8 mouse cellular contexts compared by ENCODE assay signal in the genomic region with DNA sequence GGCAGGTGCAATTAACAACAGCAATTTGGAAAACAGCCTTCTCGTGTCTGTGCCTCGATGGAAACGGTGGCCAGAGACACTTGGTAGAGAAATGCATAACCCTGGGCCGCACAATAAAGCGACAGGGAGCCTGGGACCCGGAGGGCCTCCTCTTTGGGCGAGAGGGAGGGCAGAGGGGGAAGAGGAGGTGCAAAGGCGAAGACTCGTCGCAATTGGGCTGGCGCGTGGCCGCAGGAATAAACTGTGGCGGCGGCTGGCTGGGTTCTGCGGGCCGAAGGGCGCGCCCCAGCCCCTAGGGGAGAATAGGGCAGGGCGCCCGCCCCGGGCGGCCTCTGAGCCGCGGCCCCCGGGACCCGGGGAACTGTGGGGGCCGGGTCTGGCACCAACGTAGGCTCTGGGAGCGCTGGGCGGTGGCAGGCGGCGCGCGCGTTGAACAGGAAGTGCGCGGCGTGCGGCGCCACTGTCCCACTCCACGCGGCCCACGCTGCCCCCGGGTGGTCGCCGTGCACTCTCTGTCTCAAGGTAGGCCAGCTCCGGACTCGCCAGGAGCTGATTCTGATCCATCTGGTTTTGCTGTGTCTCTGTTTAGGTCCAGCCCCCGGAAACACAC. TPM values are rescaled to one million over a fixed set of nuclear protein-coding genes. Genes with fewer than 3 reads are reported as not detected.
DNase-seq lines count a peak whose midpoint lies in the region; ATAC-seq and TF ChIP-seq lines count a peak whose summit lies in the region.

A gene (minus strand): TSS at position 127 of the 610 bp plus-strand sequence.

- H3K9ac ChIP-seq in hindbrain, postnatal 0 days (replicated peaks; ENCODE audit: low read length) = peak within 1 kb of the TSS; percentile 53

- peak within 1 kb of the TSS; percentile 48 for H3K4me3 ChIP-seq in hindbrain, postnatal 0 days (ENCODE audit: low read length)
- H3K4me3 ChIP-seq in megakaryocyte, embryonic 14.5 days (replicated peaks) = peak within 1 kb of the TSS; percentile 91

- peak within 1 kb of the TSS; percentile 98 for H3K4me2 ChIP-seq in hindbrain, postnatal 0 days (ENCODE audit: low read depth, low read length)

- POLR2A ChIA-PET in Patski (lab: Charles Lee) = no interaction called here

- H3K36me3 ChIP-seq in hindbrain, postnatal 0 days (ENCODE audit: insufficient read depth, low read length) = no peaks in the 10 kb centered on the region
- H3K36me3 ChIP-seq in megakaryocyte, embryonic 14.5 days (replicated peaks; ENCODE audit: low read length) = no peaks in the 10 kb centered on the region

- TF ChIP-seq CTCF in Patski (IDR thresholded peaks at IDR 0.05) = no peak
- no peak for TF ChIP-seq CTCF in hindbrain, postnatal 0 days (IDR thresholded peaks at IDR 0.05; ENCODE audit: low read depth)

- no peaks in the 10 kb centered on the region for H3K27me3 ChIP-seq in Patski
- H3K27me3 ChIP-seq in hindbrain, postnatal 0 days (ENCODE audit: insufficient read depth, low read length) = no peaks in the 10 kb centered on the region
- peaks cover 86% of the 10 kb centered on the region for H3K27me3 ChIP-seq in megakaryocyte, embryonic 14.5 days (replicated peaks)

- DNase-seq in Patski (ENCODE audit: low read depth, low spot score) = no peak
- DNase-seq in cerebellum, adult 9-10 months = peak; percentile 52
- peak; percentile 74 for DNase-seq in gastrocnemius, postnatal 14 days
- DNase-seq in hindbrain, postnatal 0 days (ENCODE audit: low spot score) = peak; percentile 39
- DNase-seq in left cerebral cortex, postnatal 14 days (ENCODE audit: low spot score in 2 of 2) = no peak
- DNase-seq in right cerebral cortex, postnatal 4 days = peak; percentile 48
- DNase-seq in urinary bladder, postnatal 4 days (ENCODE audit: low spot score in 2 of 2) = peak; percentile 64 to 73

- H3K4me1 ChIP-seq in hindbrain, postnatal 0 days (ENCODE audit: insufficient read depth, low read length) = no peaks in the 10 kb centered on the region
- H3K4me1 ChIP-seq in megakaryocyte, embryonic 14.5 days = peaks cover 23% of the 10 kb centered on the region

- no peaks in the 10 kb centered on the region for H3K9me3 ChIP-seq in hindbrain, postnatal 0 days (ENCODE audit: low read length)
- peaks cover 6% of the 10 kb centered on the region; the same call in 1 of the 2 replicates for H3K9me3 ChIP-seq in megakaryocyte, embryonic 14.5 days

- H3K27ac ChIP-seq in hindbrain, postnatal 0 days = no peak within 1 kb of the TSS; the same call in 1 of the 2 replicates

- under 1% methylated on average over 38 of the region's 50 CpGs for WGBS in hindbrain, postnatal 0 days

- CTCF ChIA-PET in Patski (lab: Charles Lee) = no interaction called here

- ATAC-seq in Patski = peak; percentile 61
- peak; percentile 43 for ATAC-seq in hindbrain, postnatal 0 days

- in situ Hi-C loops in Patski (cut with MboI; ENCODE audit: low pct_unique_long_range_greater_than_20kb) = no loop called here

- intact Hi-C loops in gastrocnemius, postnatal 14 days (cut with DNase I; ENCODE audit: low total_unique reads) = no loop called here
- intact Hi-C loops in left cerebral cortex, postnatal 14 days (cut with DNase I) = loop anchor here (5.0 kb wide), 1 partner anchor 62 kb away; no protein-coding TSS in a partner anchor

RNA-seq across cellular contexts. Expression of the gene that starts here (rescaled TPM):
- polyA plus RNA-seq in Patski (2021) = 37.7 TPM
- 10 to 100 TPM; 13.1 to 15.1 TPM for total RNA-seq in gastrocnemius, postnatal 14 days (2021)
- total RNA-seq in hindbrain, postnatal 0 days (2014; rRNA removed) = 31.4 and 38.3 TPM in 2 replicates
- polyA plus RNA-seq in hindbrain, postnatal 0 days (2015; fragmentation: Nextera tagmentation; extraction: Ambion mirVana) = 85.5 and 86.4 TPM in 2 replicates
- 100 to 1,000 TPM in 1 of 2 experiments, 10 to 100 TPM in 1; 99.4 to 104 TPM for total RNA-seq in left cerebral cortex, postnatal 14 days (2021)
- polyA plus RNA-seq in megakaryocyte, embryonic 14.5 days (2012; ENCODE audit: insufficient read depth, low replicate concordance) = 1.1 TPM in 1 of 2 replicates, not detected in the other

Comparison
In these comparisons a context has a peak if more than half of its experiments do, and no peak if none do; other contexts are left out.
1. RNA of the gene that starts here (polyA plus RNA-seq): 85.5 to 86.4 TPM in hindbrain, postnatal 0 days and 37.7 TPM in Patski (single experiment); 1.1 TPM in megakaryocyte, embryonic 14.5 days; every median in the first group is over 10 times any median in the second.
2. DNase-seq: peak in cerebellum, adult 9-10 months (single experiment), gastrocnemius, postnatal 14 days (single experiment), hindbrain, postnatal 0 days (single experiment), right cerebral cortex, postnatal 4 days (single experiment) and urinary bladder, postnatal 4 days (2 of 2); none in Patski (single experiment) and left cerebral cortex, postnatal 14 days (0 of 2).